Comparison of ENCODE assay signal across 1 mouse cellular context in the genomic region with DNA sequence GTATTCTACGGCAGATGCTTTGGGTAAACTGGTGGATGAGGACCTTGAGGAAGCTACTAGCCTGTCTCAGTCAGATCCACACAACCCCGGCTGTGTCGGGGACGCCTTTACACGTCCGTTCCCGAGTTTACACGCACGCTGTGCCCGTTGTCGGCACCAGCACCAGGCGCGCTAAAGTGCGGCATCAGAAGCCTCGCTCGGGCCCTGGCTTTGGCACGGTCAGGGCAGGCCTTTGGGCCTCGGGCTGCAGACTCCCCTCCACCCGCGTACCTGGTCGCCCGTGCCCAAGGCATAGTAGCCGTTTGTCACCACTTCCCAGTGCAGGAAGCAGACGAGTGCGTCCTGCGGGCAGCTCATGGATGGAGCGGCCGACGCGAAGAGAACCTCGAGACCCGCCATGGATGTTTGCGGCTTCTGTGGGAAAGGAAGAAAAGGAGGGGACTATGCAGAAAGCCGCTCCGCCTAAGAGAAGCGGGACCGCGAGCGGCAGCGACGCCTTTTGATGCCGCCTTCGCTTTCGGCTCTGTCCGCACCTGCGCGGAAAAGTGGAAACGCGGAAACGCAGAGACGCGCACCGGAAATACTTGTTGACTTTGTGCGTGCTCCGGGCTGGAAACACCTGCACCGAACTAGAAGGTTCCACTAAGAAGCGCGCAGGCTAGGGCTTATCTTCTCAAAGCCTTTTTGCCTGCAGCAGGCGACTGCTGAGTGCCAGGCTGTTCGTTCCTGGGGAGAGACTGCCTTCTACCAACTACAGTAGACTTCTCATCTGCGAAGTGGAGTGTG.
A peak's percentile ranks its signal among the peaks of the same experiment; 100 is the strongest.
TF ChIP-seq lines count a peak whose summit lies in the region.

No protein-coding gene starts in this region.

TF ChIP-seq in MEL, 35 proteins besides CTCF, POLR2A, EP300 and RAD21 (continued from another document):
- no peak for TF ChIP-seq USF2 (IDR thresholded peaks at IDR 0.05; ENCODE audit: borderline replicate concordance in 1 of 2, insufficient read depth in 1 of 2, low read depth in 1 of 2, low read length in 2 of 2)
- TF ChIP-seq ZKSCAN1 (IDR thresholded peaks at IDR 0.05; ENCODE audit: low read depth, low read length) = no peak
- TF ChIP-seq SIN3A (IDR thresholded peaks at IDR 0.05; ENCODE audit: low read length) = peak; percentile 96
- 0 out of 2 replicates have a peak, but pooled peaks have one; percentile 66 for TF ChIP-seq MYC (IDR thresholded peaks at IDR 0.05; ENCODE audit: low read depth, low read length)
- TF ChIP-seq UBTF (IDR thresholded peaks at IDR 0.05; ENCODE audit: borderline replicate concordance, insufficient read depth, low read depth, low read length) = no peak
- no peak for TF ChIP-seq GABPA (IDR thresholded peaks at IDR 0.05; ENCODE audit: low read depth, low read length)
- TF ChIP-seq GATA1 (IDR thresholded peaks at IDR 0.05; ENCODE audit: low read depth, low read length) = peak; percentile 84
- peak; percentile 87 for TF ChIP-seq MXI1 (IDR thresholded peaks at IDR 0.05; ENCODE audit: low read depth, low read length)
- TF ChIP-seq USF1 (IDR thresholded peaks at IDR 0.05; ENCODE audit: low read depth, low read length) = 0 out of 2 replicates have a peak, but pooled peaks have one; percentile 6
- TF ChIP-seq MAZ (IDR thresholded peaks at IDR 0.05; ENCODE audit: low read depth, low read length) = peak; percentile 78; the same call in 1 of the 2 replicates
- no peak for TF ChIP-seq MYB (IDR thresholded peaks at IDR 0.05; ENCODE audit: low read depth, low read length)
- peak; percentile 91; the same call in 1 of the 2 replicates for TF ChIP-seq KAT2A (conservative IDR thresholded peaks at IDR 0.05; ENCODE audit: low read depth, low read length)
- peak; percentile 63; the same call in 1 of the 2 replicates for TF ChIP-seq E2F4 (IDR thresholded peaks at IDR 0.05; ENCODE audit: borderline replicate concordance, low read depth, low read length)
- TF ChIP-seq TCF12 (IDR thresholded peaks at IDR 0.05; ENCODE audit: low read depth, low read length) = peak; percentile 85
- peak; percentile 90 for TF ChIP-seq NELFE (IDR thresholded peaks at IDR 0.05; ENCODE audit: low read depth, low read length)
- TF ChIP-seq TAL1 (IDR thresholded peaks at IDR 0.05; ENCODE audit: low read length) = 0 out of 2 replicates have a peak, but pooled peaks have one; percentile 14
- 0 out of 2 replicates have a peak, but pooled peaks have one; percentile 12 for TF ChIP-seq ZNF384 (IDR thresholded peaks at IDR 0.05; ENCODE audit: low read depth, low read length)
- TF ChIP-seq NRF1 (IDR thresholded peaks at IDR 0.05; ENCODE audit: insufficient read depth, low read depth, low read length, poor library complexity, severe bottlenecking) = peak; percentile 75
- no peak for TF ChIP-seq POLR2AphosphoS5 (IDR thresholded peaks at IDR 0.05; ENCODE audit: borderline replicate concordance, low read depth, low read length)
